26 mouse cellular contexts compared by ENCODE assay signal in the genomic region with DNA sequence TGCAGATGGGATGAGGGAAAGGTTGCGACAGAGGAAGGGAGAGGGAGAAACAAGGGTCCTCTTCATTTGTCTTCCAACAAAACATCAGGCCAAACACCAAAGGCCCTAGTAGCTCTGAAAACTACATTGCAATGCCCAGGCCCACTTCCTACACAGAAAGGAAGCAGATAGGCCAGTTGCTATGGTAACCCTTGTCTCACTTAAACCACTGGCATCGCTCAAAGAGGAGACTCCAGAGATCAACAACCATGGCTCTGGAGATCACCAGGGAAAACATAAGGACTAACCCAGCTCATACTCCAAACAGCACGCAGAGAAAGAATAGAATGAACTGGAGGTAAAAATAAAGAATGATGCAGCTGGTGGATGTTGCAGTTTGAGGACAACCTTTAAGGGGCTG. TPM values are rescaled to one million over a fixed set of nuclear protein-coding genes. Genes with fewer than 3 reads are reported as not detected.
DNase-seq lines count a peak whose midpoint lies in the region; ATAC-seq and TF ChIP-seq lines count a peak whose summit lies in the region.
"Had no signal": no experiment of that assay in that cellular context is flagged by ENCODE, and none has a peak within 500 bp of the region (broad histone marks: within the 10 kb centered on the region; RNA-seq: fewer than 3 reads in every experiment).

No protein-coding gene starts in this region.

- 54% methylated on average over 3 of the region's 3 CpGs for WGBS in hindbrain, postnatal 0 days
- WGBS in hindbrain, embryonic 12.5 days: 71% methylated on average over 3 of the region's 3 CpGs
- WGBS in kidney, adult 2 months: 80% methylated on average over 3 of the region's 3 CpGs

- no peak for TF ChIP-seq CTCF in hindbrain, postnatal 0 days (IDR thresholded peaks at IDR 0.05; ENCODE audit: low read depth)
- TF ChIP-seq CTCF in kidney, adult 2 months (conservative IDR thresholded peaks at IDR 0.05; ENCODE audit: insufficient read depth, insufficient read length, low read depth, low read length): no peak

- no peaks in the 10 kb centered on the region for H3K27me3 ChIP-seq in hindbrain, postnatal 0 days (ENCODE audit: insufficient read depth, low read length)
- no peaks in the 10 kb centered on the region for H3K27me3 ChIP-seq in hindbrain, embryonic 12.5 days
- H3K27me3 ChIP-seq in kidney, adult 2 months (replicated peaks; ENCODE audit: control insufficient read depth, insufficient read depth, low read length): no peaks in the 10 kb centered on the region
- H3K27me3 ChIP-seq: CH12.LX; embryonic facial prominence, embryonic 15.5 days had no signal

- no peaks in the 10 kb centered on the region for H3K9me3 ChIP-seq in hindbrain, postnatal 0 days (ENCODE audit: low read length)
- H3K9me3 ChIP-seq in hindbrain, embryonic 12.5 days (replicated peaks): no peaks in the 10 kb centered on the region
- H3K9me3 ChIP-seq: embryonic facial prominence, embryonic 15.5 days; forebrain, embryonic 10.5 days; limb, embryonic 10.5 days had no signal

- no peak for ATAC-seq in hindbrain, postnatal 0 days
- ATAC-seq in hindbrain, embryonic 12.5 days (ENCODE audit: low FRiP score): no peak
- ATAC-seq: intestine, embryonic 16.5 days; lung, postnatal 0 days had no signal

- peak; percentile 46 for DNase-seq in hindbrain, postnatal 0 days (ENCODE audit: low spot score)
- DNase-seq in thymus, postnatal 0 days (ENCODE audit: low spot score): peak; percentile 58
- DNase-seq in thymus, postnatal 4 days: no peak
- DNase-seq in brain, adult 2 months (ENCODE audit: low read depth, low spot score): peak; percentile 46
- peak; percentile 22 to 25 for DNase-seq in natural killer cell, adult 2 months (ENCODE audit: low spot score in 2 of 2)
- DNase-seq in kidney, adult 2 months: no peak
- no peak for DNase-seq in cerebellum, adult 9-11 months
- DNase-seq: adrenal gland, postnatal 25 days; cerebellum, adult 9-10 months; embryo, embryonic 11 days; thymus, postnatal 14 days had no signal

- H3K4me3 ChIP-seq in hindbrain, postnatal 0 days (ENCODE audit: low read length): no peak overlapping the region
- no peak overlapping the region for H3K4me3 ChIP-seq in hindbrain, embryonic 12.5 days
- H3K4me3 ChIP-seq in kidney, adult 2 months (ENCODE audit: insufficient read depth, low read depth, low read length): no peak overlapping the region
- H3K4me3 ChIP-seq: embryonic facial prominence, embryonic 15.5 days; forebrain, embryonic 10.5 days; layer of hippocampus, adult 2 months; limb, embryonic 10.5 days had no signal

- no peaks in the 10 kb centered on the region for H3K36me3 ChIP-seq in hindbrain, postnatal 0 days (ENCODE audit: insufficient read depth, low read length)
- no peaks in the 10 kb centered on the region for H3K36me3 ChIP-seq in hindbrain, embryonic 12.5 days
- no peaks in the 10 kb centered on the region for H3K36me3 ChIP-seq in kidney, adult 2 months (ENCODE audit: control insufficient read depth, insufficient read depth, low read length)
- H3K36me3 ChIP-seq: embryonic facial prominence, embryonic 15.5 days; forebrain, embryonic 10.5 days; limb, embryonic 10.5 days had no signal

- H3K27ac ChIP-seq in hindbrain, postnatal 0 days: no peak overlapping the region
- H3K27ac ChIP-seq in hindbrain, embryonic 12.5 days: no peak overlapping the region
- no peak overlapping the region for H3K27ac ChIP-seq in kidney, adult 2 months (ENCODE audit: insufficient read depth, low read depth, low read length)
- H3K27ac ChIP-seq: embryonic facial prominence, embryonic 15.5 days; forebrain, embryonic 10.5 days; kidney, postnatal 0 days; layer of hippocampus, adult 2 months; limb, embryonic 10.5 days; liver, embryonic 14.5 days; stomach, postnatal 0 days had no signal

- no peaks in the 10 kb centered on the region for H3K4me1 ChIP-seq in hindbrain, postnatal 0 days (ENCODE audit: insufficient read depth, low read length)
- H3K4me1 ChIP-seq in hindbrain, embryonic 12.5 days: peaks cover 4% of the 10 kb centered on the region
- no peaks in the 10 kb centered on the region for H3K4me1 ChIP-seq in kidney, adult 2 months (ENCODE audit: control insufficient read depth, insufficient read depth, low read length)

- TF ChIP-seq POLR2A in kidney, adult 2 months (IDR thresholded peaks at IDR 0.05; ENCODE audit: low read depth, low read length): no peak

- no peak overlapping the region for H3K4me2 ChIP-seq in hindbrain, postnatal 0 days (ENCODE audit: low read depth, low read length)
- no peak overlapping the region for H3K4me2 ChIP-seq in hindbrain, embryonic 12.5 days (replicated peaks)
- H3K4me2 ChIP-seq: embryonic facial prominence, embryonic 15.5 days had no signal

- no peak overlapping the region for H3K9ac ChIP-seq in hindbrain, postnatal 0 days (replicated peaks; ENCODE audit: low read length)
- no peak overlapping the region for H3K9ac ChIP-seq in hindbrain, embryonic 12.5 days
- H3K9ac ChIP-seq: embryonic facial prominence, embryonic 15.5 days; liver, embryonic 14.5 days had no signal

RNA-seq across cellular contexts. Expression of a gene that starts 6.5 kb away (rescaled TPM):
- 7.2 and 12.8 TPM in 2 replicates for total RNA-seq in hindbrain, postnatal 0 days (2014; rRNA removed)
- 17.3 and 18.8 TPM in 2 replicates for polyA plus RNA-seq in hindbrain, postnatal 0 days (2015; fragmentation: Nextera tagmentation; extraction: Ambion mirVana)
- 27.7 and 29.0 TPM in 2 replicates for polyA plus RNA-seq in hindbrain, embryonic 12.5 days (2016; fragmentation: Nextera tagmentation; extraction: Ambion mirVana)
- 966 and 1,117 TPM in 2 replicates for polyA plus RNA-seq in thymus, postnatal 0 days (2015; fragmentation: Nextera tagmentation; extraction: Ambion mirVana)
- polyA plus RNA-seq in kidney, adult 2 months (2012; rRNA removed): 49.0 and 77.4 TPM in 2 replicates

RNA-seq across cellular contexts. Expression of a gene that starts 11.6 kb away (rescaled TPM):
- not detected in 2 replicates for total RNA-seq in hindbrain, postnatal 0 days (2014; rRNA removed)
- polyA plus RNA-seq in hindbrain, postnatal 0 days (2015; fragmentation: Nextera tagmentation; extraction: Ambion mirVana): 0.76 and 1.3 TPM in 2 replicates
- not detected in 2 replicates for polyA plus RNA-seq in hindbrain, embryonic 12.5 days (2016; fragmentation: Nextera tagmentation; extraction: Ambion mirVana)
- 0.75 and 0.89 TPM in 2 replicates for polyA plus RNA-seq in thymus, postnatal 0 days (2015; fragmentation: Nextera tagmentation; extraction: Ambion mirVana)
- polyA plus RNA-seq in kidney, adult 2 months (2012; rRNA removed): 0.58 and 0.64 TPM in 2 replicates
- total RNA-seq: hematopoietic stem cell, adult 5-6 weeks had no signal
- polyA plus RNA-seq: embryonic facial prominence, embryonic 15.5 days; forebrain, embryonic 10.5 days; heart, embryonic 14.5 days; limb, embryonic 10.5 days had no signal

RNA-seq across cellular contexts. Expression of a gene that starts 13.3 kb away (rescaled TPM):
- not detected in 2 replicates for total RNA-seq in hindbrain, postnatal 0 days (2014; rRNA removed)
- polyA plus RNA-seq in hindbrain, postnatal 0 days (2015; fragmentation: Nextera tagmentation; extraction: Ambion mirVana): not detected in 2 replicates
- polyA plus RNA-seq in hindbrain, embryonic 12.5 days (2016; fragmentation: Nextera tagmentation; extraction: Ambion mirVana): not detected in 2 replicates
- 0.72 and 1.1 TPM in 2 replicates for polyA plus RNA-seq in thymus, postnatal 0 days (2015; fragmentation: Nextera tagmentation; extraction: Ambion mirVana)
- polyA plus RNA-seq in kidney, adult 2 months (2012; rRNA removed): 0.15 TPM in 1 of 2 replicates, not detected in the other
- total RNA-seq: adrenal gland, postnatal 25 days; hematopoietic stem cell, adult 5-6 weeks; left cerebral cortex, adult 18-20 months had no signal
- polyA plus RNA-seq: forebrain, embryonic 10.5 days had no signal

RNA-seq across cellular contexts. Expression of a gene that starts 59.6 kb away (rescaled TPM):
- 23.6 and 34.6 TPM in 2 replicates for total RNA-seq in hindbrain, postnatal 0 days (2014; rRNA removed)
- polyA plus RNA-seq in hindbrain, postnatal 0 days (2015; fragmentation: Nextera tagmentation; extraction: Ambion mirVana): 74.4 and 81.8 TPM in 2 replicates
- 16.6 and 35.9 TPM in 2 replicates for polyA plus RNA-seq in hindbrain, embryonic 12.5 days (2016; fragmentation: Nextera tagmentation; extraction: Ambion mirVana)
- 53.9 and 64.3 TPM in 2 replicates for polyA plus RNA-seq in thymus, postnatal 0 days (2015; fragmentation: Nextera tagmentation; extraction: Ambion mirVana)
- 725 and 868 TPM in 2 replicates for polyA plus RNA-seq in kidney, adult 2 months (2012; rRNA removed)
- total RNA-seq: CH12.LX; hematopoietic stem cell, adult 5-6 weeks; megakaryocyte-erythroid progenitor cell, adult 5-6 weeks had no signal

Comparison
In these comparisons a context has a peak if more than half of its experiments do, and no peak if none do; other contexts are left out.
1. DNase-seq: peak in hindbrain, postnatal 0 days (single experiment), thymus, postnatal 0 days (single experiment), brain, adult 2 months (single experiment) and natural killer cell, adult 2 months (2 of 2); none in thymus, postnatal 4 days (single experiment), kidney, adult 2 months (single experiment) and cerebellum, adult 9-11 months (single experiment).
2. RNA of a gene that starts 6.5 kb away (polyA plus RNA-seq): 966 to 1,117 TPM in thymus, postnatal 0 days; 49.0 to 77.4 TPM in kidney, adult 2 months, 27.7 to 29.0 TPM in hindbrain, embryonic 12.5 days and 17.3 to 18.8 TPM in hindbrain, postnatal 0 days; every median in the first group is over 10 times any median in the second.